Mouse (Mus musculus) gastrocnemius, postnatal 4 days (tissue): ENCODE data around the gene Lcn2. TPM values are rescaled to one million over a fixed set of nuclear protein-coding genes. Genes with fewer than 3 reads are reported as not detected.

Experiments used
- DNase-seq, 2 experiments: peaks; one replicate each; pipeline ENCODE4 v3.0.0; 2021 to 2022; ENCODE audit warnings: low spot score in 2 of 2, mixed read lengths in 2 of 2
- total RNA-seq, 2 experiments: library from RNA; stranded (reverse); gene quantifications; 2 replicates each; pipeline ENCODE4 v1.2.3; 2021

The Lcn2 gene
- total RNA-seq, 2 experiments from 2014 or later: 3.0 to 4.4 TPM

- no peak for DNase-seq
Measured at GRCm38 (mm10) chr2:32347019-32347418, 41.0 kb downstream of the Lcn2 start.

DNA sequence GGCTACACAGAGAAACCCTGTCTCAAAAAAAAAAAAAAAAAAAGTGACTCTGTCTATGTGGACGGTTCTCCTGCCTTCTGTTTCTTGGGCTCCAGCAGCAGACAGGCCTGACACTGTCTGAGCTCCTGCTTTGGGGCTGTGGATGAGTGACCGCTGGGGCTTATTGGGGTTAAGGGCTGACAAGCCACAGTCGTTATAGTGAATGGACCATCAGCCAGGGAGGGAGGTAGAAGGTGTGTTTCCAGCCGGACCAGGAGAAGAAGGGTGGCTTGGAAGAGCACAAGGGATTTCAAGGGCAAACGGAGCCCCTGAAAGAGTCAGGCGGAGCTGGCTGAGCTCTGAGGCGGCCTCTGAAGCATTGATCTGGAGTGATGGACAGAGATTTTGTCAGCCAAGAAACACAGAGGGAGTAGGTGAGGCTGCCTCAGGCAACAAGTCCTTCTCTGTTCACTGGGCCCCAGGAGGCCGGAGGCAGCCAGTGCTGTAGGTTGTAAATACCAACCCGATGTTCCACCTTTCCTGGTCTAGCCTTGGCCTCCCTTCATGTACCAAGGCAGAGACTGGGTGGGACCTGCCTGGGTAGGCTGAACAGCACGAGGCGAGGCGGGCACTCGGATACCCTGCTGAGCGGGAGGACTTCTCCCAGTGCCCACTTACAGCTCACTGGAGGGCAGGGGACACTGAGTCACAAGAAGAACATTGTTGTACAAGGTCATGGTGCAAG lies 43.3 kb downstream of the Lcn2 start:
- no peak for DNase-seq

GRCm38 (mm10) chr2:32344056-32344455 lies 44.0 kb downstream of the Lcn2 start:
- DNase-seq: no peak

DNA sequence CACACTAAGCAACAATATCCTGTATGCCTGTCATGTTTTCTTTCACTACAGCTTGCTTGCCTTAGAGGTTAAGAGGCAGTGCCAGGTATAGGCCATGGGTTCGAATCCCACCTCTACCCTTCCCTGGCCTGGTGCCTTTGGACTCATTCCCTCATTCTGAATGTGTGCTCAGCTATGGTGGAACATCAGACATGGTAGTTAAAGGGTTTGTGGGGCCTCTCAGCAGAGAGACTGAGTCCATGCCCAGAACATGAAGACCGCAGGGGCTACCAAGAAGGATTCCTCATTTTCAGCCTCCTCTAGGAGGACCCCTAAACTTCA lies 44.7 kb downstream of the Lcn2 start:
- DNase-seq: no peak

DNA sequence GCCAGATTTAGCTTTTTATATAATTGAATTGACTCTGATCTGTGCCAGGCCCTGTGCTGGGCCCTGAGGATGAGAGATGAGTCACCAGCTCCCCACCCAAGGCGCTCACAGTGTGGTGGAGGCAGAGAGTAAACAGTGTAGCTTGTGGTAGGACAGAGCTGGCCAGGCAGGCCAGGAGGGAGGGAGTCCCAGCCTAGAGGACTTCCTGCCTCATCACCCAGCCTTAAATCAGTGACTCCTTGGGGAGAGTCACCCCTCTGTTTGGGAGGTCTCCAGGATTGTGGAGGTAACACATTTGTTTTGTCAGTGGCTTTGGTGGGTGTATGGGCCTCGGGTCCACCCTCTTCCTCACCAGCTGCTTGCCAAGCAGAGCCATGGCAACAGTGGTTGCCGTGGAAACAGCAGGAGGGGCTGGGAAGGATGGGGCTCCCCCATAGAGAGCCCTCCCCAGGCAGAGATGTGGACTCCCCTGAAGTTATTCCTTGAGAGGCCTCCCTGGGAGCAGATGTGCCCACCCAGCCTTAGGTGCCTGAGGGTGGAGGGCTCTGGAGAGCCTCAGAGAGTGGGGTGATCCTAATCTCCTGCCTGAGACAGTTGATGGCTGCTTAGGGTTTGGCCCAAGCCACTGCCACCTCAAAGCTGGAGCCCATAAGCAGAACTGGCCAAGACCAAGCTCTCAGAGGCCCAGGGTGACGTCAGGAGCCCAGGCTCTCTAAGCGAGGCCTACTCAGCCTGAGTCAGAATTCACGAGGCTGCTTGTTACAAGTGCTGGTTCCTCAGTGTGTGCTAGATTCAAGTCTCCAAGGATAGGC lies 45.3 kb downstream of the Lcn2 start:
- DNase-seq: no peak

- no peak for DNase-seq
Measured at GRCm38 (mm10) chr2:32342039-32342438, 46.0 kb downstream of the Lcn2 start.

- no peak for DNase-seq
Measured at GRCm38 (mm10) chr2:32341634-32341939, 46.5 kb downstream of the Lcn2 start.

- DNase-seq: no peak
Measured at GRCm38 (mm10) chr2:32340836-32341633, 47.0 kb downstream of the Lcn2 start.

DNA sequence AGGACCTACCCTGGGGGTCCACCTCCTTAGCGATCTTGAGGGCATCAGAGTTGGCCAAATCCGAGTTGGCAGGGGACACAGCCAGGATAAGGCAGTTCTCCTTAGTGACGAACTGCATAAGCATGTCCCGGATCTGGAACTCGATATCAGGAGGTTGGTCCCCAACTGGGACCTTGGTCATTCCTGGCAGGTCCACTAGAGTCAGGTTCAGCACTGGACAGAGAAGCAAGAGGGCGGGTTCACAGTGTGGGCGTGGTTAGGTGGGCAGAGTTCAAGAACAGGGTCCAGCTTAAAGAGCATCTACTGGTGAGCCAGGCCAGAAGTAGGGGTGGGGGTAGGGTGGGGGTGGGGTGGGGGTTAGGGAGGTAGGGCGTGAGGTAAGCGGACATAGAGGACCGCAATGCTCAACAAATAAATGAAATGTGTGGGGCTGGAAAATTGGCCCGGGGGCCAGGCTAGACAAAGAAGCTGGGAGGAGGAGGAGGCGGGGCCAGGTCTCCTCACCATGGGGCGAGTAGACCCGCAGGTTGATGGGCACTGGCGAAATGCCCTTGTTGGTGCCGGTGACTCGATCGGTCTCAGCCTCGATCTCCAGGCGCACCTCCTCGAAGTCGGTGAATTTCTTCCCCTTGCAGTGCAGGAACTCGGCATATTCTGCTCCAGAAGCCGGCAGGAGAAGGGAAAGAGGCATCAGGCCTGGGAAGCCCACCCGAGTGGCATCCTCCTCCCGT lies 48.0 kb downstream of the Lcn2 start:
- DNase-seq: no peak

GRCm38 (mm10) chr2:32335888-32336287 lies 52.2 kb downstream of the Lcn2 start:
- no peak for DNase-seq

Other genes with a start within 250 kb of the Lcn2 start
- 100 to 1,000 TPM; 142 to 154 TPM for gene Prrc2b, start 237.2 kb downstream of the Lcn2 start, total RNA-seq
- gene Pomt1, start 151.7 kb downstream of the Lcn2 start, total RNA-seq: 10 to 100 TPM; 15.8 to 17.5 TPM
- 10 to 100 TPM; 24.5 to 27.2 TPM for gene Uck1, start 128.1 kb downstream of the Lcn2 start, total RNA-seq
- gene Golga2, start 100.9 kb downstream of the Lcn2 start, total RNA-seq: 10 to 100 TPM; 91.5 to 93.0 TPM
- 100 to 1,000 TPM; 160 to 162 TPM for gene Swi5, start 100.2 kb downstream of the Lcn2 start, total RNA-seq
- 10 to 100 TPM; 53.4 to 60.4 TPM for gene Ciz1, start 35.9 kb downstream of the Lcn2 start, total RNA-seq
- 10 to 100 TPM; 36.5 to 38.7 TPM for gene Dnm1, start 34.9 kb downstream of the Lcn2 start, total RNA-seq
- gene 1110008P14Rik, start 6.3 kb downstream of the Lcn2 start, total RNA-seq: 10 to 100 TPM; 56.4 to 58.6 TPM
- 10 to 100 TPM; 35.1 to 41.4 TPM for gene Ptges2, start 7.6 kb upstream of the Lcn2 start, total RNA-seq
- gene Naif1, start 62.2 kb upstream of the Lcn2 start, total RNA-seq: 1 to 10 TPM; 3.9 to 4.0 TPM
- 10 to 100 TPM; 14.0 to 25.1 TPM for gene Slc25a25, start 63.2 kb upstream of the Lcn2 start, total RNA-seq
- 1 to 10 TPM; 7.5 to 8.2 TPM for gene Fam102a, start 147.1 kb upstream of the Lcn2 start, total RNA-seq
- gene Dpm2, start 182.6 kb upstream of the Lcn2 start, total RNA-seq: 10 to 100 TPM; 36.4 to 41.9 TPM
- not detected for gene Pip5kl1, start 186.5 kb upstream of the Lcn2 start, total RNA-seq
- gene 9430097D07Rik, start 187.4 kb upstream of the Lcn2 start, total RNA-seq: not detected
- gene St6galnac4, start 198.8 kb upstream of the Lcn2 start, total RNA-seq: 10 to 100 TPM; 48.8 to 55.1 TPM
- gene St6galnac6, start 211.5 kb upstream of the Lcn2 start, total RNA-seq: 10 to 100 TPM; 57.4 to 63.6 TPM
- gene Ak1, start 233.5 kb upstream of the Lcn2 start, total RNA-seq: 100 to 1,000 TPM; 892 to 897 TPM